Mouse (Mus musculus): ENCODE data around the gene Lbx1. TPM values are rescaled to one million over a fixed set of nuclear protein-coding genes. Genes with fewer than 3 reads are reported as not detected.

Gene Lbx1
- polyA plus RNA-seq, 1 experiment from 2014 or later, result not detected

DNA sequence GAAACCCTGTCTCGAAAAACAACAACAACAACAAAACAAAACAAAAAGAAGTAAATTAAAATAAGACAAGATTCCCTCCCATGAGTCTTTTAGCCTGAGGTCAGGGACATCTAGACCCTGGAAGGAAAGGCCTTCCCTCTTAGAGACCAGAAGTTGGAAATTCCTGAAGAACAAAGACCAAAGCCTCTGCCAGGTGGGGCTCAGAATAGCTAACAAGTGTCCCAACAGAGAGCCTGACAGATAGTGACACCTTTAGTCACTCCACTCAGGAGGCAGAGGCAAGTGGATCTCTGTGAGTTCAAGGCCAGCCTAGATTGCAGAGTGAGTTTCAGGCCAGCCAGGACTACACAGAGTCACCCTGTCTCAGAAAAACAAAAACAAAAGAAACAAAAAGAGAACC, 26.4 kb downstream of the Lbx1 start:
- ATAC-seq (ENCODE audit: low FRiP score) (no peak), DNase-seq (ENCODE audit: low spot score, missing footprints) (peak; percentile 33)
- 76% methylated on average over 1 of the region's 1 CpGs for WGBS
- Histone ChIP-seq H3K27ac (ENCODE audit: low read depth, low read length) (no peak overlapping the region), H3K4me2 (no peak overlapping the region), H3K9ac (ENCODE audit: low read length) (no peak overlapping the region), H3K4me1 (ENCODE audit: control insufficient read depth, insufficient read depth, low read length) (no peaks in the 10 kb centered on the region), H3K4me3 (ENCODE audit: low read depth, low read length) (no peak overlapping the region), H3K9me3 (ENCODE audit: control insufficient read depth, low read length) (no peaks in the 10 kb centered on the region), H3K27me3 (ENCODE audit: control insufficient read depth, insufficient read depth, low read length) (0 out of 2 replicates have a peak, but pooled peaks cover 2% of the 10 kb centered on the region), H3K36me3 (ENCODE audit: control insufficient read depth, insufficient read depth, low read length) (no peaks in the 10 kb centered on the region)

- ATAC-seq (ENCODE audit: low FRiP score) (no peak), DNase-seq (ENCODE audit: low spot score, missing footprints) (peak; percentile 86)
- no peaks in the 10 kb centered on the region for H3K9me3 ChIP-seq (ENCODE audit: control insufficient read depth, low read length)
- H3K27ac ChIP-seq (ENCODE audit: low read depth, low read length), result no peak overlapping the region
- no peak overlapping the region for H3K4me3 ChIP-seq (ENCODE audit: low read depth, low read length)
- H3K4me2 ChIP-seq, result no peak overlapping the region
- no peaks in the 10 kb centered on the region for H3K4me1 ChIP-seq (ENCODE audit: control insufficient read depth, insufficient read depth, low read length)
- H3K36me3 ChIP-seq (ENCODE audit: control insufficient read depth, insufficient read depth, low read length), result no peaks in the 10 kb centered on the region
- 0 out of 2 replicates have a peak, but pooled peaks cover 2% of the 10 kb centered on the region for H3K27me3 ChIP-seq (ENCODE audit: control insufficient read depth, insufficient read depth, low read length)
- no peak overlapping the region for H3K9ac ChIP-seq (ENCODE audit: low read length)
- WGBS, result 23% methylated on average over 22 of the region's 22 CpGs
Observed at GRCm38 (mm10) chr19:45208438-45209060, 27.1 kb downstream of the Lbx1 start.

DNA sequence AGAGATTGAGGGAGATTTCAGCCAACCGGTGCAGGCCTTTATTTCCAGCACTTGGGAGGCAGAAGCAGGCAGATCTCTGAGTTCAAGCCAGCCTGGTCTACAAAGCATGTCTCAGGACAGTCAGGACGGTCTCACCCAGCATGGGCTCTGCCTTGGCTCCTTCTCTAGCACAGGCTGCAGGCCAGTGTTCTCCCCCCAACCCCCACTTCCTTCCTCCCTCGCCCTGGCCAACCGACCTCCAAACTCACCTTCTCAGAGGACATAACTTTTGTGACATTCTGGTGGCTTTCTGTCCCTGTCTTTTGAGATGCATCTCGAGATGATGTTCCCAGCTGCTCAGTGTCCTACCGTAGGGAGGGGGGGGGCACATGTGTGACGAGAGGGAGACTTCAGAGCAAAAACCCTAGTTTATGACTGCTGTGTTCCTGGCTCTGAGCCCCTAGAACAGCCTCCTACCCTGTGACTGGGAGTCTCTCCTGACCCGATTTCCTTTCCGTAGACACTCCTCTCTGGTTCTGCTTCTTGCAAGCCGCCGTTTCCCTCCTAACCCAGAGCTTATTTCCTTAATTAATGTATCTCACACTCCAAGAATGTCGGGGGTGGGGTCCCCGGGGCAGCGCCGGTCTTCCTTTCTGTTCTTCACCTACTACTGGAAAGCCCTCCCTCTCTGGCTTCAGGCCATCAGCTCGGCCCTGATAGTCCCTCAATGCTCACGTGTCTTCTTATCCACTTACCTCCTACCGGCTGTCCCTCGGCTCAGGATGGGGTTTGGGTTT, 27.8 kb downstream of the Lbx1 start:
- DNase-seq (ENCODE audit: low spot score, missing footprints), result peak; percentile 83
- whole genome bisulfite sequencing, result 43% methylated on average over 19 of the region's 19 CpGs
- no peak overlapping the region for H3K9ac ChIP-seq (ENCODE audit: low read length)

DNA sequence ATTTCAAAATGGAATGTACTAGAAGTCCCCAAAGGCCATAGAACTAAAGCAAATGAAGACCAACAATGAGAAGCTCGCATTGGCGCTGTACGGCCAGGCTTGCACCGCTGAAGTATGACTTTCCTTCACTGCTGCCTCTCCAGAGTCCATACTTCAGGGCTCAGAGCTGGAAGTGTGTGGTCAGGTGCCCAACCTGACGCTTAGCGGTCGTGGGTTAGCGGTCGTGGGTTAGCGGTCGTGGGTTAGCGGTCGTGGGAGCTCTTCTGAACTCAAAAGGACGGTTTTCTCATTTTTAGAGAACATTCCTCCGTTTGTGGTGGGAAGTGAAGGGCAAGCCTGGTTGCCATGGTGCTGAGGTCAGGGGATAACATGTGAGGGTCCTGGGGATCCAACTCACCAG, 28.5 kb downstream of the Lbx1 start:
- Histone ChIP-seq H3K9ac (ENCODE audit: low read length) (no peak overlapping the region), H3K36me3 (ENCODE audit: control insufficient read depth, insufficient read depth, low read length) (no peaks in the 10 kb centered on the region), H3K27ac (ENCODE audit: low read depth, low read length) (no peak overlapping the region), H3K4me2 (no peak overlapping the region), H3K4me1 (ENCODE audit: control insufficient read depth, insufficient read depth, low read length) (no peaks in the 10 kb centered on the region), H3K4me3 (ENCODE audit: low read depth, low read length) (no peak overlapping the region), H3K27me3 (ENCODE audit: control insufficient read depth, insufficient read depth, low read length) (0 out of 2 replicates have a peak, but pooled peaks cover 2% of the 10 kb centered on the region), H3K9me3 (ENCODE audit: control insufficient read depth, low read length) (no peaks in the 10 kb centered on the region)
- ATAC-seq (ENCODE audit: low FRiP score) (no peak), DNase-seq (ENCODE audit: low spot score, missing footprints) (peak; percentile 31)
- WGBS, result 94% methylated on average over 15 of the region's 15 CpGs

More for the DNA sequence above, 27.8 kb downstream of the Lbx1 start:
- H3K9me3 ChIP-seq (ENCODE audit: control insufficient read depth, low read length), result no peaks in the 10 kb centered on the region
- H3K36me3 ChIP-seq (ENCODE audit: control insufficient read depth, insufficient read depth, low read length), result no peaks in the 10 kb centered on the region
- no peak for ATAC-seq (ENCODE audit: low FRiP score)
- H3K4me3 ChIP-seq (ENCODE audit: low read depth, low read length), result no peak overlapping the region
- no peaks in the 10 kb centered on the region for H3K4me1 ChIP-seq (ENCODE audit: control insufficient read depth, insufficient read depth, low read length)
- H3K4me2 ChIP-seq, result no peak overlapping the region
- H3K27me3 ChIP-seq (ENCODE audit: control insufficient read depth, insufficient read depth, low read length), result 0 out of 2 replicates have a peak, but pooled peaks cover 2% of the 10 kb centered on the region
- no peak overlapping the region for H3K27ac ChIP-seq (ENCODE audit: low read depth, low read length)

DNA sequence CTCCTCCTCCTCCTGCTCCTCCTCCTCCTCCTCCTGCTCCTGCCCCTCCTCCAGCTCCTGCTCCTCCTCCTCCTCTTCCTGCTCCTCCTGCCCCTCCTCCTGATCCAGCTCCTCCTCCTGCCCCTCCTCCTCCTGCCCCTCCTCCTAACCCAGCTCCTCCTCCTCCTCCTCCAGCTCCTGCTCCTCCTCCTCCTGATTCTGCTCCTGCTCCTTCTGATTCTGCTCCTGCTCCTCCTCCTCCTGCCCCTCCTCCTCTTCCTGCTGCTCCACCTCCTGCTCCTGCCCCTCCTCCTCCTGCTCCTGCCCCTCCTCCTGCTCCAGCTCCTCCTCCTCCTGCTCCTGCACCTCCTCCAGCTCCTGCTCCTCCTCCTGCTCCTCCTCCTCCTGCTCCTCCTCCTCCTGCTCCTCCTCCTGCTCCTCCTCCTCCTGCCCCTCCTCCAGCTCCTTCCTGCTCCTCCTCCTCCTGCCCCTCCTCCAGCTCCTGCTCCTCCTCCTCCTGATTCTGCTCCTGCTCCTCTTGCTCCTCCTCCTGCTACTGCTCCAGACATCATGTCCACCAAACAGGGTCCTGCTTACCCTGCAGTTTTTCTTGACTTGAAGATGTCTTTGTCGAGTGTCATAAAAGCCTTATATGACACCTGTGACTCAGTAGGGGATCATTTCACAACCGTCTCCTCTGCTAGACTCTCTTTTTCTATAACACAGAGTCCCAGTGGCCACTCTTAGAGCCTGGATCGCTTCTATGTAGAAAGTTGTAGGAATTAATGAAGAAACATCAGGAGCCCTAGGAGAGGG, 30.1 kb downstream of the Lbx1 start:
- Histone ChIP-seq H3K36me3 (ENCODE audit: control insufficient read depth, insufficient read depth, low read length) (no peaks in the 10 kb centered on the region), H3K4me1 (ENCODE audit: control insufficient read depth, insufficient read depth, low read length) (no peaks in the 10 kb centered on the region), H3K4me2 (no peak overlapping the region), H3K27ac (ENCODE audit: low read depth, low read length) (no peak overlapping the region), H3K27me3 (ENCODE audit: control insufficient read depth, insufficient read depth, low read length) (0 out of 2 replicates have a peak, but pooled peaks cover 2% of the 10 kb centered on the region), H3K9ac (ENCODE audit: low read length) (no peak overlapping the region), H3K4me3 (ENCODE audit: low read depth, low read length) (no peak overlapping the region), H3K9me3 (ENCODE audit: control insufficient read depth, low read length) (no peaks in the 10 kb centered on the region)
- ATAC-seq (ENCODE audit: low FRiP score), result no peak
- peak; percentile 84 for DNase-seq (ENCODE audit: low spot score, missing footprints)
- 85% methylated on average over 3 of the region's 3 CpGs for WGBS

GRCm38 (mm10) chr19:45196967-45197366, 38.6 kb downstream of the Lbx1 start:
- WGBS, result 93% methylated on average over 8 of the region's 8 CpGs

GRCm38 (mm10) chr19:45194651-45195050, 41.0 kb downstream of the Lbx1 start:
- H3K9me3 ChIP-seq (ENCODE audit: control insufficient read depth, low read length), result no peaks in the 10 kb centered on the region
- H3K9ac ChIP-seq (ENCODE audit: low read length), result no peak overlapping the region
- H3K27ac ChIP-seq (ENCODE audit: low read depth, low read length), result no peak overlapping the region
- H3K4me3 ChIP-seq (ENCODE audit: low read depth, low read length), result no peak overlapping the region
- H3K36me3 ChIP-seq (ENCODE audit: control insufficient read depth, insufficient read depth, low read length), result no peaks in the 10 kb centered on the region
- H3K4me2 ChIP-seq, result no peak overlapping the region
- ATAC-seq (ENCODE audit: low FRiP score) (no peak), DNase-seq (ENCODE audit: low spot score, missing footprints) (no peak)
- no peaks in the 10 kb centered on the region for H3K27me3 ChIP-seq (ENCODE audit: control insufficient read depth, insufficient read depth, low read length)
- H3K4me1 ChIP-seq (ENCODE audit: control insufficient read depth, insufficient read depth, low read length), result no peaks in the 10 kb centered on the region
- WGBS, result 47% methylated on average over 4 of the region's 4 CpGs

More at GRCm38 (mm10) chr19:45196967-45197366, 38.6 kb downstream of the Lbx1 start:
- no peak overlapping the region for H3K9ac ChIP-seq (ENCODE audit: low read length)
- H3K4me1 ChIP-seq (ENCODE audit: control insufficient read depth, insufficient read depth, low read length), result no peaks in the 10 kb centered on the region
- H3K4me3 ChIP-seq (ENCODE audit: low read depth, low read length), result no peak overlapping the region
- H3K36me3 ChIP-seq (ENCODE audit: control insufficient read depth, insufficient read depth, low read length), result no peaks in the 10 kb centered on the region
- H3K4me2 ChIP-seq, result no peak overlapping the region
- DNase-seq (ENCODE audit: low spot score, missing footprints), result peak; percentile 70
- ATAC-seq (ENCODE audit: low FRiP score), result no peak
- no peaks in the 10 kb centered on the region for H3K27me3 ChIP-seq (ENCODE audit: control insufficient read depth, insufficient read depth, low read length)
- no peaks in the 10 kb centered on the region for H3K9me3 ChIP-seq (ENCODE audit: control insufficient read depth, low read length)
- no peak overlapping the region for H3K27ac ChIP-seq (ENCODE audit: low read depth, low read length)

Measured in midbrain, embryonic 11.5 days (tissue).